ENCODE assay signal across 21 mouse cellular contexts in the genomic region with DNA sequence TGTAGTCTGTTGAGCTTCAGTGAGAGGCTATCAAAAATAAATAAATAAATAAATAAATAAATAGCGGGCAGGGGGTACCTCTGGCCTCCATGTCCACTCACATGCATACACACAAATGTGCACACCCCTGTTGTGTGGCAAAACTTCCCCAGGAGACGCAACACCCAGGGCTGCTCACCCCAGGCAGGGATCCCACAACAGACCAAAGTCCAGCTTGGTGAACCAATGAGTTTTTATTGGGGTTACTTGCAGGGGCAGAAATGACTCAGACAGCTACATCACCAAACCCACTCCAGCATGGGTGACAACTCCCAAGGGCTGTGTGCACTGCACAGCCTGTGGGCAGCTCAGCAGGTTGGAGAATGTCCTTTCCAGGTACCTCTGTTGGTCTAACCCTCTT. TPM values are rescaled to one million over a fixed set of nuclear protein-coding genes. Genes with fewer than 3 reads are reported as not detected.
"Had no signal": no experiment of that assay in that cellular context is flagged by ENCODE, and none has a peak within 500 bp of the region (broad histone marks: within the 10 kb centered on the region; RNA-seq: fewer than 3 reads in every experiment).

No protein-coding gene starts in this region.

- H3K9ac ChIP-seq: kidney, embryonic 15.5 days; limb, embryonic 12.5 days; limb, embryonic 15.5 days; liver, embryonic 13.5 days had no signal

- DNase-seq: kidney, adult 11 months; kidney, postnatal 14 days; kidney, postnatal 4 days; left cerebral cortex, postnatal 4 days; liver, embryonic 13.5 days; lung, adult 2 months; lung, postnatal 14 days; lung, postnatal 4 days; midbrain, embryonic 14.5 days; right cerebral cortex, adult 18-20 months; right cerebral cortex, postnatal 14 days; right cerebral cortex, postnatal 4 days; thymus, postnatal 25 days had no signal

- H3K9me3 ChIP-seq: kidney, embryonic 15.5 days; limb, embryonic 12.5 days; limb, embryonic 15.5 days; liver, embryonic 13.5 days had no signal

- H3K27me3 ChIP-seq: kidney, embryonic 15.5 days; limb, embryonic 12.5 days; limb, embryonic 15.5 days; liver, embryonic 13.5 days had no signal

- H3K27ac ChIP-seq: kidney, embryonic 15.5 days; limb, embryonic 12.5 days; limb, embryonic 15.5 days; liver, embryonic 13.5 days had no signal

- H3K4me2 ChIP-seq: kidney, embryonic 15.5 days; limb, embryonic 12.5 days; limb, embryonic 15.5 days; liver, embryonic 13.5 days; midbrain, embryonic 11.5 days had no signal

- H3K4me3 ChIP-seq: kidney, embryonic 15.5 days; limb, embryonic 12.5 days; limb, embryonic 15.5 days; liver, embryonic 13.5 days had no signal

- H3K4me1 ChIP-seq: kidney, embryonic 15.5 days; limb, embryonic 12.5 days; limb, embryonic 15.5 days had no signal

RNA-seq across cellular contexts. Expression of a gene that starts 12.2 kb away (rescaled TPM):
- total RNA-seq: megakaryocyte-erythroid progenitor cell, adult 5-6 weeks had no signal
- polyA plus RNA-seq: kidney, embryonic 15.5 days; limb, embryonic 12.5 days; liver, embryonic 13.5 days; liver, embryonic 16.5 days; neural tube, embryonic 11.5 days; spleen, adult 2 months had no signal
